Mouse (Mus musculus) lung, adult 2 months (tissue): ENCODE measurements around the gene Slc6a13. TPM values are rescaled to one million over a fixed set of nuclear protein-coding genes. Genes with fewer than 3 reads are reported as not detected.

Experiments
- DNase-seq: peaks from one replicate; pipeline ENCODE4 v3.0.0; 2022
- H3K4me1 ChIP-seq: fragments of 200-500 bp; 2 replicates; pipeline ENCODE4 v1.6.1; 2011; ENCODE audit warnings: low read length; ENCODE audit not compliant: control insufficient read depth, insufficient read depth
- H3K4me3 ChIP-seq: fragments of 200-500 bp; replicated peaks from 2 replicates; pipeline ENCODE3; 2011; ENCODE audit warnings: low read depth, mild to moderate bottlenecking, control low read depth, low read length; ENCODE audit errors: extremely low read depth
- CTCF ChIP-seq: fragments of 200-500 bp; IDR thresholded peaks from 2 replicates; pipeline ENCODE4 v1.5.1; 2011; ENCODE audit warnings: mild to moderate bottlenecking, low read length, control low read depth; ENCODE audit not compliant: insufficient read depth
- POLR2A ChIP-seq: fragments of 200-500 bp; IDR thresholded peaks from 2 replicates; pipeline ENCODE4 v1.6.1; 2011; ENCODE audit warnings: low read depth, mild to moderate bottlenecking, control low read depth, low read length, borderline replicate concordance; ENCODE audit errors: extremely low read depth
- WGBS: fragments of 180-500 bp; shearing (Covaris S2); methylation state at CpG from one replicate; pipeline ENCODE4 v1.1.7; 2018; 5-methylcytosine and 5-hydroxymethylcytosine counted together
- polyA plus RNA-seq: library from polyadenylated mRNA; depleted of rRNA; stranded (reverse); fragments of >200 nt; gene quantifications from 2 replicates; pipeline ENCODE4 v1.2.3, GENCODE M21; 2012

The Slc6a13 gene
- polyA plus RNA-seq, 1 experiment = 0.76 TPM

GRCm38 (mm10) chr6:121322381-121323110 is 22.5 kb downstream of the Slc6a13 start:
- TF ChIP-seq POLR2A = no peak
- TF ChIP-seq CTCF = no peak
- WGBS = 82% methylated on average over 9 of the region's 9 CpGs
- no peak for DNase-seq
- Histone ChIP-seq H3K4me1 (no peaks in the 10 kb centered on the region), H3K4me3 (no peak overlapping the region)

GRCm38 (mm10) chr6:121325298-121325697 is 25.3 kb downstream of the Slc6a13 start:
- H3K4me1 ChIP-seq = no peaks in the 10 kb centered on the region
- no peak overlapping the region for H3K4me3 ChIP-seq
- no peak for DNase-seq
- no peak for TF ChIP-seq CTCF
- no peak for TF ChIP-seq POLR2A
- whole genome bisulfite sequencing = 73% methylated on average over 2 of the region's 3 CpGs

GRCm38 (mm10) chr6:121325740-121326139 is 25.7 kb downstream of the Slc6a13 start:
- Histone ChIP-seq H3K4me3 (no peak overlapping the region), H3K4me1 (no peaks in the 10 kb centered on the region)
- TF ChIP-seq POLR2A (no peak), CTCF (no peak)
- no peak for DNase-seq
- WGBS = 52% methylated on average over 9 of the region's 9 CpGs

- H3K4me3 ChIP-seq = no peak overlapping the region
- 45% methylated on average over 10 of the region's 10 CpGs for WGBS
- no peaks in the 10 kb centered on the region for H3K4me1 ChIP-seq
- TF ChIP-seq POLR2A = no peak
- TF ChIP-seq CTCF = no peak
- no peak for DNase-seq
Observed at GRCm38 (mm10) chr6:121326486-121327069, 26.6 kb downstream of the Slc6a13 start.

GRCm38 (mm10) chr6:121328417-121328884 is 28.4 kb downstream of the Slc6a13 start:
- WGBS = 58% methylated on average over 9 of the region's 9 CpGs
- DNase-seq = no peak
- TF ChIP-seq CTCF (no peak), POLR2A (no peak)
- H3K4me3 ChIP-seq = no peak overlapping the region
- no peaks in the 10 kb centered on the region for H3K4me1 ChIP-seq

GRCm38 (mm10) chr6:121329848-121330508 is 30.0 kb downstream of the Slc6a13 start:
- WGBS = 26% methylated on average over 10 of the region's 10 CpGs
- no peak for DNase-seq
- Histone ChIP-seq H3K4me1 (no peaks in the 10 kb centered on the region), H3K4me3 (no peak overlapping the region)
- TF ChIP-seq CTCF (no peak), POLR2A (no peak)

GRCm38 (mm10) chr6:121335841-121336240 is 35.8 kb downstream of the Slc6a13 start:
- no peak for DNase-seq
- Histone ChIP-seq H3K4me1 (no peaks in the 10 kb centered on the region), H3K4me3 (no peak overlapping the region)
- no peak for TF ChIP-seq CTCF
- TF ChIP-seq POLR2A = no peak
- WGBS = 80% methylated on average over 9 of the region's 9 CpGs

GRCm38 (mm10) chr6:121336558-121336957 is 36.5 kb downstream of the Slc6a13 start:
- DNase-seq = no peak
- TF ChIP-seq POLR2A (no peak), CTCF (no peak)
- WGBS = 45% methylated on average over 8 of the region's 8 CpGs
- no peak overlapping the region for H3K4me3 ChIP-seq
- no peaks in the 10 kb centered on the region for H3K4me1 ChIP-seq

- Histone ChIP-seq H3K4me3 (no peak overlapping the region), H3K4me1 (no peaks in the 10 kb centered on the region)
- no peak for DNase-seq
- WGBS = 91% methylated on average over 9 of the region's 9 CpGs
- TF ChIP-seq CTCF (no peak), POLR2A (no peak)
Observed at GRCm38 (mm10) chr6:121337229-121337628, 37.2 kb downstream of the Slc6a13 start.
